Mouse (Mus musculus) hindbrain, embryonic 16.5 days (tissue): Measurements from ENCODE around the gene Mier3. TPM values are rescaled to one million over a fixed set of nuclear protein-coding genes. Genes with fewer than 3 reads are reported as not detected.

Experiments
- ATAC-seq: fragments of 200-750 bp; cut with Nextera tagmentation; 2 replicates; pipeline ENCODE4 v1.8.0; 2017; ENCODE audit warnings: moderate TSS enrichment, moderate library complexity
- H3K27ac ChIP-seq: fragments of 300-500 bp; sonication (generic); 2 replicates; pipeline ENCODE4 v1.5.1; 2014; ENCODE audit warnings: low read depth, mild to moderate bottlenecking, control low read depth, low read length, moderate library complexity
- H3K27me3 ChIP-seq: fragments of 300-500 bp; sonication (generic); replicated peaks from 2 replicates; pipeline ENCODE4 v1.6.1; 2014; ENCODE audit warnings: low read length; ENCODE audit not compliant: control insufficient read depth, insufficient read depth
- H3K36me3 ChIP-seq: fragments of 300-500 bp; sonication (generic); 2 replicates; pipeline ENCODE4 v1.6.1; 2014; ENCODE audit warnings: mild to moderate bottlenecking, low read length, moderate library complexity, mixed read lengths; ENCODE audit not compliant: control insufficient read depth, insufficient read depth
- H3K4me1 ChIP-seq: fragments of 300-500 bp; sonication (generic); 2 replicates; pipeline ENCODE4 v1.6.1; 2014; ENCODE audit warnings: low read depth, low read length; ENCODE audit not compliant: control insufficient read depth, insufficient read depth
- H3K4me2 ChIP-seq: fragments of 300-500 bp; sonication (generic); 2 replicates; pipeline ENCODE4 v1.6.1; 2014; ENCODE audit warnings: mild to moderate bottlenecking, low read length, control low read depth, moderate library complexity
- H3K4me3 ChIP-seq: fragments of 300-500 bp; sonication (generic); 2 replicates; pipeline ENCODE4 v1.5.1; 2014; ENCODE audit warnings: mild to moderate bottlenecking, low read length, control low read depth, moderate library complexity
- H3K9ac ChIP-seq: fragments of 300-500 bp; sonication (generic); 2 replicates; pipeline ENCODE4 v1.6.1; 2014; ENCODE audit warnings: low read depth, mild to moderate bottlenecking, control low read depth, low read length, moderate library complexity
- H3K9me3 ChIP-seq: fragments of 300-500 bp; sonication (generic); 2 replicates; pipeline ENCODE4 v1.6.1; 2014; ENCODE audit warnings: mild to moderate bottlenecking, low read length, moderate library complexity; ENCODE audit not compliant: control insufficient read depth
- WGBS: fragments of 180-500 bp; shearing (Covaris S2); extraction: QIAGEN DNeasy Blood & Tissue Kit; methylation state at CpG from one replicate; pipeline ENCODE4 v1.1.7; 2014; 5-methylcytosine and 5-hydroxymethylcytosine counted together
- polyA plus RNA-seq: library from polyadenylated mRNA; unstranded; fragments of >200 nt; fragmentation: Nextera tagmentation; extraction: Ambion mirVana; gene quantifications from 2 replicates; pipeline ENCODE4 v1.2.1, GENCODE M21; 2015

Gene Mier3
- polyA plus RNA-seq, 1 experiment from 2014 or later: 14.3 TPM

GRCm38 (mm10) chr13:111725165-111726077 is 44.6 kb downstream of the Mier3 start:
- Histone ChIP-seq H3K4me1 (peaks cover 11% of the 10 kb centered on the region), H3K4me2 (peak overlapping the region; percentile 96), H3K27me3 (no peaks in the 10 kb centered on the region), H3K4me3 (peak overlapping the region; percentile 52), H3K36me3 (no peaks in the 10 kb centered on the region), H3K27ac (peak overlapping the region; percentile 68), H3K9ac (peak overlapping the region; percentile 47), H3K9me3 (no peaks in the 10 kb centered on the region)
- WGBS: under 1% methylated on average over 63 of the region's 65 CpGs
- ATAC-seq: peak; percentile 99

- H3K9me3 ChIP-seq: no peaks in the 10 kb centered on the region
- ATAC-seq: no peak
- H3K36me3 ChIP-seq: no peaks in the 10 kb centered on the region
- H3K27me3 ChIP-seq: no peaks in the 10 kb centered on the region
- peaks cover 11% of the 10 kb centered on the region for H3K4me1 ChIP-seq
- 92% methylated on average over 5 of the region's 5 CpGs for WGBS
- no peak overlapping the region for H3K4me2 ChIP-seq
- no peak overlapping the region for H3K27ac ChIP-seq
- H3K4me3 ChIP-seq: no peak overlapping the region
- H3K9ac ChIP-seq: no peak overlapping the region
These were observed 46.1 kb downstream of the Mier3 start for GRCm38 (mm10) chr13:111726898-111727297.

GRCm38 (mm10) chr13:111741204-111741990 is 60.6 kb downstream of the Mier3 start:
- Histone ChIP-seq H3K9ac (no peak overlapping the region), H3K4me3 (no peak overlapping the region), H3K27ac (no peak overlapping the region), H3K9me3 (no peaks in the 10 kb centered on the region), H3K4me1 (no peaks in the 10 kb centered on the region), H3K36me3 (no peaks in the 10 kb centered on the region), H3K27me3 (no peaks in the 10 kb centered on the region), H3K4me2 (no peak overlapping the region)
- no peak for ATAC-seq
- 85% methylated on average over 7 of the region's 7 CpGs for WGBS

GRCm38 (mm10) chr13:111741991-111742615 is 61.3 kb downstream of the Mier3 start:
- Histone ChIP-seq H3K9me3 (no peaks in the 10 kb centered on the region), H3K9ac (no peak overlapping the region), H3K27me3 (no peaks in the 10 kb centered on the region), H3K4me1 (no peaks in the 10 kb centered on the region), H3K27ac (no peak overlapping the region), H3K4me3 (no peak overlapping the region), H3K4me2 (no peak overlapping the region), H3K36me3 (no peaks in the 10 kb centered on the region)
- 67% methylated on average over 6 of the region's 6 CpGs for WGBS
- no peak for ATAC-seq

- no peak overlapping the region for H3K4me3 ChIP-seq
- H3K36me3 ChIP-seq: peaks cover 10% of the 10 kb centered on the region
- WGBS: 79% methylated on average over 6 of the region's 6 CpGs
- ATAC-seq: no peak
- no peaks in the 10 kb centered on the region for H3K4me1 ChIP-seq
- H3K9me3 ChIP-seq: no peaks in the 10 kb centered on the region
- no peak overlapping the region for H3K9ac ChIP-seq
- H3K27me3 ChIP-seq: no peaks in the 10 kb centered on the region
- no peak overlapping the region for H3K27ac ChIP-seq
- H3K4me2 ChIP-seq: no peak overlapping the region
These were observed 63.6 kb downstream of the Mier3 start for GRCm38 (mm10) chr13:111744233-111745000.

- Histone ChIP-seq H3K4me2 (no peak overlapping the region), H3K9ac (no peak overlapping the region), H3K36me3 (peaks cover 14% of the 10 kb centered on the region), H3K9me3 (no peaks in the 10 kb centered on the region), H3K4me1 (no peaks in the 10 kb centered on the region), H3K27me3 (no peaks in the 10 kb centered on the region), H3K27ac (no peak overlapping the region), H3K4me3 (no peak overlapping the region)
- peak; percentile 52; the same call in 1 of the 2 replicates for ATAC-seq
- WGBS: 77% methylated on average over 7 of the region's 7 CpGs
These were observed 64.4 kb downstream of the Mier3 start for GRCm38 (mm10) chr13:111745216-111745615.

GRCm38 (mm10) chr13:111746831-111747230 is 66.1 kb downstream of the Mier3 start:
- no peak overlapping the region for H3K9ac ChIP-seq
- H3K27me3 ChIP-seq: no peaks in the 10 kb centered on the region
- H3K27ac ChIP-seq: no peak overlapping the region
- H3K4me2 ChIP-seq: no peak overlapping the region
- WGBS: 97% methylated on average over 5 of the region's 5 CpGs
- no peaks in the 10 kb centered on the region for H3K9me3 ChIP-seq
- no peak for ATAC-seq
- no peaks in the 10 kb centered on the region for H3K4me1 ChIP-seq
- H3K4me3 ChIP-seq: no peak overlapping the region
- H3K36me3 ChIP-seq: peaks cover 19% of the 10 kb centered on the region

- no peaks in the 10 kb centered on the region for H3K9me3 ChIP-seq
- H3K27ac ChIP-seq: no peak overlapping the region
- 94% methylated on average over 28 of the region's 28 CpGs for WGBS
- H3K36me3 ChIP-seq: peaks cover 28% of the 10 kb centered on the region
- H3K9ac ChIP-seq: no peak overlapping the region
- H3K4me3 ChIP-seq: no peak overlapping the region
- H3K27me3 ChIP-seq: no peaks in the 10 kb centered on the region
- H3K4me1 ChIP-seq: no peaks in the 10 kb centered on the region
- no peak for ATAC-seq
- H3K4me2 ChIP-seq: no peak overlapping the region
These were observed 67.7 kb downstream of the Mier3 start for GRCm38 (mm10) chr13:111748301-111749062.
